Mouse (Mus musculus): ENCODE data around the gene Olfr668. TPM values are rescaled to one million over a fixed set of nuclear protein-coding genes. Genes with fewer than 3 reads are reported as not detected.

Olfr668 gene
- total and polyA plus RNA-seq, 3 experiments, result not detected

DNA sequence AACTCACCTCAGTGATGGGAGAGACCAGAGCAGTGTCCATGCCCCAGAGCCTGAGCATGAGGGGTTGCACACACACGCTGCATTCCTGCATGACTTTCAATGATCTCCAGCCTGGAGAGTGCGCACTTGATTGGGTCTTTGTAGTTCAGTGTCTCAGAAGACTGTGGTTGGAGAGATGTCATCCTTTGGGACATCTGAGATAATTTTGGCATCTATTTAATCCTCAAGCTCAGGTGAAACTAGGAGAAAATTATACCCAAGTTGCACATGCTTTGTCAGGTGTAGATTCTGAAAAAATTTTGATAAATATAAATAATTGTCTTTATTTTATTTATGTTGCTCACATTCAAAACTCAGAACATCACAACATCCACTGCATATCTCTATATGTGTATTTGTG is 32.0 kb downstream of the Olfr668 start, which contains the start of gene Olfr666:
Gene Olfr666, minus strand, starts transcription at position 101 of the 400 bp plus-strand sequence.
- no peak for DNase-seq
- no peak within 1 kb of the TSS for H3K4me3 ChIP-seq
- 76% methylated on average over 2 of the region's 2 CpGs for WGBS
- no peaks in the 10 kb centered on the region for H3K79me2 ChIP-seq (replicated peaks; ENCODE audit: control insufficient read depth, insufficient read depth, low read length)
- H3K27me3 ChIP-seq (ENCODE audit: control insufficient read depth, insufficient read depth, low read length), result no peaks in the 10 kb centered on the region
- H3K9ac ChIP-seq (ENCODE audit: low read depth, low read length), result no peak within 1 kb of the TSS
- H3K27ac ChIP-seq, result no peak within 1 kb of the TSS
- TF ChIP-seq EP300 (IDR thresholded peaks at IDR 0.05; ENCODE audit: insufficient read depth, low read depth, low read length) (no peak), POLR2A (IDR thresholded peaks at IDR 0.05; ENCODE audit: insufficient read depth, low read depth, low read length) (no peak), CTCF (IDR thresholded peaks at IDR 0.05) (no peak)
- H3K4me1 ChIP-seq (ENCODE audit: control insufficient read depth, insufficient read depth, low read length), result no peaks in the 10 kb centered on the region
- intact Hi-C loops (cut with DNase I), result no loop called here
- no peaks in the 10 kb centered on the region for H3K36me3 ChIP-seq (ENCODE audit: control insufficient read depth, insufficient read depth, low read length)

- intact Hi-C loops (cut with DNase I), result no loop called here
- H3K4me1 ChIP-seq (ENCODE audit: control insufficient read depth, insufficient read depth, low read length), result no peaks in the 10 kb centered on the region
- H3K27me3 ChIP-seq (ENCODE audit: control insufficient read depth, insufficient read depth, low read length), result no peaks in the 10 kb centered on the region
- H3K36me3 ChIP-seq (ENCODE audit: control insufficient read depth, insufficient read depth, low read length), result no peaks in the 10 kb centered on the region
- no peak for TF ChIP-seq EP300 (IDR thresholded peaks at IDR 0.05; ENCODE audit: insufficient read depth, low read depth, low read length)
- TF ChIP-seq CTCF (IDR thresholded peaks at IDR 0.05), result no peak
- no peak for TF ChIP-seq POLR2A (IDR thresholded peaks at IDR 0.05; ENCODE audit: insufficient read depth, low read depth, low read length)
- no peak within 1 kb of the TSS for H3K27ac ChIP-seq
- H3K4me3 ChIP-seq, result no peak within 1 kb of the TSS
- DNase-seq, result no peak
- H3K79me2 ChIP-seq (replicated peaks; ENCODE audit: control insufficient read depth, insufficient read depth, low read length), result no peaks in the 10 kb centered on the region
- 9% methylated on average over 1 of the region's 1 CpGs for WGBS
- H3K9ac ChIP-seq (ENCODE audit: low read depth, low read length), result no peak within 1 kb of the TSS
Measured at GRCm38 (mm10) chr7:104877731-104878130, 50.1 kb downstream of the Olfr668 start, which contains the start of gene Olfr665. Olfr665 (plus strand) TSS chr7:104878031.

Other genes starting within 250 kb of the Olfr668 start
- gene Olfr661, start 241.6 kb downstream of the Olfr668 start, total RNA-seq (2021), result not detected
- gene Olfr661, start 241.6 kb downstream of the Olfr668 start, polyA plus RNA-seq (2012; rRNA removed), result not detected in 2 replicates
- not detected for gene Usp17le, start 150.6 kb downstream of the Olfr668 start, total RNA-seq (2021)
- not detected in 2 replicates for gene Usp17le, start 150.6 kb downstream of the Olfr668 start, polyA plus RNA-seq (2012; rRNA removed)
- gene Usp17lb, start 85.5 kb downstream of the Olfr668 start, total RNA-seq (2021), result not detected
- not detected in 2 replicates for gene Usp17lb, start 85.5 kb downstream of the Olfr668 start, polyA plus RNA-seq (2012; rRNA removed)
- gene Usp17la, start 71.0 kb downstream of the Olfr668 start, total RNA-seq (2021), result not detected
- not detected in 2 replicates for gene Usp17la, start 71.0 kb downstream of the Olfr668 start, polyA plus RNA-seq (2012; rRNA removed)
- gene Olfr665, start 50.0 kb downstream of the Olfr668 start, total RNA-seq (2021), result not detected
- gene Olfr665, start 50.0 kb downstream of the Olfr668 start, polyA plus RNA-seq (2012; rRNA removed), result not detected in 2 replicates
- gene Olfr666, start 32.1 kb downstream of the Olfr668 start, total RNA-seq (2021), result not detected
- not detected in 2 replicates for gene Olfr666, start 32.1 kb downstream of the Olfr668 start, polyA plus RNA-seq (2012; rRNA removed)
- gene Olfr667, start 6.6 kb downstream of the Olfr668 start, total RNA-seq (2021), result not detected
- not detected in 2 replicates for gene Olfr667, start 6.6 kb downstream of the Olfr668 start, polyA plus RNA-seq (2012; rRNA removed)
- gene Olfr669, start 6.2 kb upstream of the Olfr668 start, total RNA-seq (2021), result not detected
- gene Olfr669, start 6.2 kb upstream of the Olfr668 start, polyA plus RNA-seq (2012; rRNA removed), result not detected in 2 replicates
- gene Olfr670, start 34.6 kb upstream of the Olfr668 start, total RNA-seq (2021), result not detected
- not detected in 2 replicates for gene Olfr670, start 34.6 kb upstream of the Olfr668 start, polyA plus RNA-seq (2012; rRNA removed)
- gene Olfr671, start 51.1 kb upstream of the Olfr668 start, total RNA-seq (2021), result not detected
- gene Olfr671, start 51.1 kb upstream of the Olfr668 start, polyA plus RNA-seq (2012; rRNA removed), result not detected in 2 replicates
- gene Olfr672, start 74.0 kb upstream of the Olfr668 start, total RNA-seq (2021), result not detected
- not detected in 2 replicates for gene Olfr672, start 74.0 kb upstream of the Olfr668 start, polyA plus RNA-seq (2012; rRNA removed)
- gene Olfr675, start 100.4 kb upstream of the Olfr668 start, total RNA-seq (2021), result not detected
- gene Olfr675, start 100.4 kb upstream of the Olfr668 start, polyA plus RNA-seq (2012; rRNA removed), result not detected in 2 replicates
- gene Olfr676, start 104.6 kb upstream of the Olfr668 start, total RNA-seq (2021), result not detected
- gene Olfr676, start 104.6 kb upstream of the Olfr668 start, polyA plus RNA-seq (2012; rRNA removed), result not detected in 2 replicates
- gene Olfr677, start 123.3 kb upstream of the Olfr668 start, total RNA-seq (2021), result not detected
- not detected in 2 replicates for gene Olfr677, start 123.3 kb upstream of the Olfr668 start, polyA plus RNA-seq (2012; rRNA removed)
- gene Olfr678, start 136.4 kb upstream of the Olfr668 start, total RNA-seq (2021), result not detected
- gene Olfr678, start 136.4 kb upstream of the Olfr668 start, polyA plus RNA-seq (2012; rRNA removed), result not detected in 2 replicates
- not detected for gene Olfr679, start 153.1 kb upstream of the Olfr668 start, total RNA-seq (2021)
- not detected in 2 replicates for gene Olfr679, start 153.1 kb upstream of the Olfr668 start, polyA plus RNA-seq (2012; rRNA removed)
- not detected for gene Olfr680-ps1, start 164.8 kb upstream of the Olfr668 start, total RNA-seq (2021)
- not detected in 2 replicates for gene Olfr680-ps1, start 164.8 kb upstream of the Olfr668 start, polyA plus RNA-seq (2012; rRNA removed)
- not detected for gene Olfr681, start 188.8 kb upstream of the Olfr668 start, total RNA-seq (2021)
- gene Olfr681, start 188.8 kb upstream of the Olfr668 start, polyA plus RNA-seq (2012; rRNA removed), result not detected in 2 replicates
- gene Olfr683, start 219.0 kb upstream of the Olfr668 start, total RNA-seq (2021), result not detected
- gene Olfr683, start 219.0 kb upstream of the Olfr668 start, polyA plus RNA-seq (2012; rRNA removed), result not detected in 2 replicates
- not detected for gene Olfr684, start 235.6 kb upstream of the Olfr668 start, total RNA-seq (2021)
- not detected in 2 replicates for gene Olfr684, start 235.6 kb upstream of the Olfr668 start, polyA plus RNA-seq (2012; rRNA removed)

All from heart, adult 2 months (tissue).